Mouse (Mus musculus) forebrain, embryonic 10.5 days (tissue): Measurements from ENCODE around the gene Tmie. TPM values are rescaled to one million over a fixed set of nuclear protein-coding genes. Genes with fewer than 3 reads are reported as not detected.

Experiments
- DNase-seq: peaks from one replicate; pipeline ENCODE4 v3.0.0-alpha.2; 2017; ENCODE audit warnings: low spot score; ENCODE audit errors: extremely low spot score
- H3K27ac ChIP-seq: fragments of 300-500 bp; sonication (generic); 2 replicates; pipeline ENCODE4 v1.5.1; 2016; ENCODE audit warnings: mild to moderate bottlenecking
- H3K27me3 ChIP-seq: fragments of 300-500 bp; sonication (generic); 2 replicates; pipeline ENCODE4 v1.6.1; 2016; ENCODE audit warnings: mild to moderate bottlenecking; ENCODE audit not compliant: poor library complexity, severe bottlenecking
- H3K36me3 ChIP-seq: fragments of 300-500 bp; sonication (generic); replicated peaks from 2 replicates; pipeline ENCODE4 v1.6.1; 2016; ENCODE audit warnings: mild to moderate bottlenecking, moderate library complexity
- H3K4me1 ChIP-seq: fragments of 300-500 bp; sonication (generic); 2 replicates; pipeline ENCODE4 v1.6.1; 2016
- H3K4me3 ChIP-seq: fragments of 300-500 bp; sonication (generic); 2 replicates; pipeline ENCODE4 v1.5.1; 2016; ENCODE audit warnings: mild to moderate bottlenecking, moderate library complexity
- H3K9me3 ChIP-seq: fragments of 300-500 bp; sonication (generic); 2 replicates; pipeline ENCODE4 v1.6.1; 2016; ENCODE audit warnings: mild to moderate bottlenecking, moderate library complexity
- WGBS: fragments of 180-500 bp; shearing (Covaris S2); methylation state at CpG from one replicate; pipeline ENCODE4 v1.1.7; 2016; 5-methylcytosine and 5-hydroxymethylcytosine counted together
- polyA plus RNA-seq: library from polyadenylated mRNA; unstranded; fragments of >200 nt; fragmentation: Nextera tagmentation; extraction: Ambion mirVana; gene quantifications from 2 replicates; pipeline ENCODE4 v1.2.1, GENCODE M21; 2016

Gene Tmie
- polyA plus RNA-seq, 1 experiment from 2014 or later = 0.14 TPM

DNA sequence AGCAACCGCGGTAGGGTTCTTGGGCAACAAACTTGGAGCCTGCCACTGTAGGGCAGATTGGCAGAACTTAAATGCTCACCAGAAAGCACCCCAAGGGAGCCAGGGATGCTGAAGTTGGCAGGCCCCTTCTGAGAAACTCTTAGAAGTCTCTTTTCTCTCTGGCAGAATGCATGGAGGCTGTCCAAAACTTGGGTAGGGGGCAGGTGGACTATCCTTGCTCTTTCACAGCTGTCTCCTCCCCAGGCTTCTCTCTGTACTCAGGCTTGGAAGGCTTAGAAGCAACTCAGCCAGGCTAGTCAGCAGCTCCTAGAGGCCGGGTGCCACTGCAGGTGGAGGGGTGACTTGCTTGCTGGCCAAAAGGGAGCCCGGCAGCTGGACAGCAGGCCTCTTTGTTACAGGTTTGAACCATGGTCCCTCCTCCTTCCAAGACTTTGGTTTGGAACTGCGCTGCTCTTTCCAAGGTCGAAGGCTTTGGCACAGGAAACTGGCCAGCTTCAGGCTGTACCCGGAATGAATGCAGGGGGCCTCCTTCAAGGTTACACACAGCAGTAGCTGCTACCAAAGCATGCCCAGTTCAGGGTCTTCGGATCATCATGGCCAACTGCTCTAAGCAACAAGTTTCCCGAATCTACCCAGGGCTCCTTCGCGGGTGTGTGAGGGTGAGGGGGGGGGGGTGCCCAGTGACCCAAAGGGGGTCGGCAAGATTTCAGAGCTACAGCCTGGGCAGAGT lies 557 bp downstream of the Tmie start, which contains the start of gene Als2cl:
Gene Als2cl, plus strand, starts transcription at position 680 of the 730 bp plus-strand sequence.
- H3K4me3 ChIP-seq = peak within 1 kb of the TSS; percentile 62
- WGBS = 16% methylated on average over 12 of the region's 12 CpGs
- no peak for DNase-seq
- H3K36me3 ChIP-seq = no peaks in the 10 kb centered on the region
- peaks cover 30% of the 10 kb centered on the region for H3K4me1 ChIP-seq
- H3K9me3 ChIP-seq = no peaks in the 10 kb centered on the region
- H3K27me3 ChIP-seq = peaks cover 81% of the 10 kb centered on the region
- peak within 1 kb of the TSS; percentile 49; the same call in 1 of the 2 replicates for H3K27ac ChIP-seq

DNA sequence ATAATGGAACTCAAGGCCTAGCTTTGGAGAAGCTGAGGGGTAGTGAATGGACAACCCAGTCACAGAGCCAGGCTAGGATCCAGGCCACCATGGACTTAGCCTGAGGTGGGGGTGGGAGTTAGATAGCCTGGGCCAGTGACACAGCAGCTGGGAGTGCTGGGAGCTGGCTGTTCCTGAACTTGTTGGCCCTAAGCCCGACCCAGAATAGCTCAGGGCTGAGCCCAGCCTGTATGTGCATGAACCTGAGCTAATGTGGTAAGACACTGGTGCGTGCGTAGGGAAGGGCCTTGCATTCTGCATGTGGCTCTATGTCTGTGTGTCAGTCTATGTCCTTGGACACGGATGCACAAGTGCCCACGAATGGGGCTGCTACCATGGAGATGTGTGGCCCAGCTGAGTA lies 2.0 kb downstream of the Tmie start:
- H3K27ac ChIP-seq = no peak overlapping the region
- H3K4me1 ChIP-seq = peaks cover 40% of the 10 kb centered on the region
- H3K4me3 ChIP-seq = no peak overlapping the region
- 86% methylated on average over 5 of the region's 5 CpGs for WGBS
- peaks cover 89% of the 10 kb centered on the region for H3K27me3 ChIP-seq
- H3K36me3 ChIP-seq = no peaks in the 10 kb centered on the region
- H3K9me3 ChIP-seq = no peaks in the 10 kb centered on the region
- no peak for DNase-seq

GRCm38 (mm10) chr9:110877353-110877752 lies 2.6 kb downstream of the Tmie start:
- Histone ChIP-seq H3K4me3 (no peak overlapping the region), H3K36me3 (no peaks in the 10 kb centered on the region), H3K4me1 (peaks cover 40% of the 10 kb centered on the region), H3K27me3 (peaks cover 92% of the 10 kb centered on the region), H3K27ac (no peak overlapping the region), H3K9me3 (no peaks in the 10 kb centered on the region)
- WGBS = 90% methylated on average over 1 of the region's 1 CpGs
- no peak for DNase-seq

GRCm38 (mm10) chr9:110875288-110875695 lies 4.6 kb downstream of the Tmie start:
- no peaks in the 10 kb centered on the region for H3K9me3 ChIP-seq
- H3K4me3 ChIP-seq = no peak overlapping the region
- peak overlapping the region; percentile 30; the same call in 1 of the 2 replicates for H3K27ac ChIP-seq
- peaks cover 35% of the 10 kb centered on the region for H3K4me1 ChIP-seq
- H3K36me3 ChIP-seq = no peaks in the 10 kb centered on the region
- 14% methylated on average over 5 of the region's 6 CpGs for WGBS
- DNase-seq = no peak
- H3K27me3 ChIP-seq = peaks cover 87% of the 10 kb centered on the region

DNA sequence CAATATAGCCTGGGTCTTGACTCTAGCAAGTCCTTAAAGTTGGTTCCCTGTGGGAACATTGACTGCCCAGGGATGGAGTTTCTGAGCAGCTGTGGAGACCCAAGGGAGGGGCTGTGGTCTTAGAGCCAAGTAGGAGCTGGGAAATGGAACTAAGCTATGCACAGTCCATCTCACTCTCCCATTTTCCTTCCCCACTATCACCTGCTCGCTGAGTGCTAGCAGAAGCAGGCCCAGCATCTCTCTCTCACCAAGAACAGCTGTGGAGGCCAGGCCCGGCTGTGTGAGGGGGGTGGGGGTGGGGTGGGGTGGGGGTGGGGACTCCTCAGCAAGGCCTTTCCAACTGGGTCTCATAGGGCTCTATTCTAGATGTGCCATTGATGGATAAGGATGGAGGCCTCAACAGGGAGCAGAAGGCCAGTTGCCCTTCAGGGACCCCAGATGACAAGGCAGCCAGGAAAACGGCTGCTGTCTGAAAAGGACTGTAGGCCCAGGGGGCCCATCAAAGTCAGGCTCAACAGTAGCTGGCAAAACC lies 5.2 kb downstream of the Tmie start:
- H3K27me3 ChIP-seq = peaks cover 84% of the 10 kb centered on the region
- H3K36me3 ChIP-seq = no peaks in the 10 kb centered on the region
- H3K4me3 ChIP-seq = no peak overlapping the region
- DNase-seq = no peak
- H3K4me1 ChIP-seq = peaks cover 29% of the 10 kb centered on the region
- H3K9me3 ChIP-seq = no peaks in the 10 kb centered on the region
- WGBS = 23% methylated on average over 3 of the region's 3 CpGs
- H3K27ac ChIP-seq = no peak overlapping the region

GRCm38 (mm10) chr9:110873681-110874659 lies 5.9 kb downstream of the Tmie start:
- H3K36me3 ChIP-seq = no peaks in the 10 kb centered on the region
- no peaks in the 10 kb centered on the region for H3K9me3 ChIP-seq
- H3K4me3 ChIP-seq = peak overlapping the region; percentile 51
- peaks cover 23% of the 10 kb centered on the region for H3K4me1 ChIP-seq
- no peak for DNase-seq
- H3K27me3 ChIP-seq = peaks cover 77% of the 10 kb centered on the region
- WGBS = 11% methylated on average over 40 of the region's 40 CpGs
- H3K27ac ChIP-seq = peak overlapping the region; percentile 60

GRCm38 (mm10) chr9:110871030-110871429 lies 8.9 kb downstream of the Tmie start:
- peak; percentile 47 for DNase-seq
- H3K4me1 ChIP-seq = peaks cover 23% of the 10 kb centered on the region
- H3K36me3 ChIP-seq = no peaks in the 10 kb centered on the region
- no peaks in the 10 kb centered on the region for H3K9me3 ChIP-seq
- peaks cover 52% of the 10 kb centered on the region for H3K27me3 ChIP-seq
- H3K27ac ChIP-seq = no peak overlapping the region
- no peak overlapping the region for H3K4me3 ChIP-seq
- 22% methylated on average over 7 of the region's 7 CpGs for WGBS

DNA sequence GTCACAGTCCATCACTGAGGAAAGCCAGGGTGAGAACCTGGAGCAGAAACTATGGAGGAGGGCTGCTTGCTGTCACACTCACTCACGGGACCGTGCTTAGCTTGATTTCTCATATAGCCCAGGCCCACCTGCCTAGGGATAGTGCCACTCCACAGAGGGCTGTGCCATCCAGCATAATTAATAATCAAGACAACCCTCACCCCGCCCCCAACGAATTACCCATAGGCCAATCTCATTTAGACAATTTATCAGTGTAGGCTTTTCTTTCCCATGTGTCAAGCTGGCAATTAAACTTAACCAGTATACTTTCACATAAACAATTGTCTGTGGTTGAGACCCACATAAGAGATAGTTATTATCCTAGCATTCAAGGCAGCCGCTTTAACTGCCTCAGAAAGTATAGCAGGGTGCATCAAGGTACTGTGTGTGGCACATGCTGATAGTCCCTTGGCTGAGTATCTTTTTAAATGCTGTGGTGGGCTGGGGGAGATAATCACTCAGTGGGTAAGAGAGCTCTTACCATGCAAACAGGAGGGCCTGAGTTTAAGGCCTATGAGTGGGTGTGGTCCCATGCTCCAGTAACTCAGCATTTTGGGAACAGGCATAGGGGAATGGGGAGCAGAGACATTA lies 20.8 kb downstream of the Tmie start:
- no peak overlapping the region for H3K4me3 ChIP-seq
- no peak for DNase-seq
- H3K36me3 ChIP-seq = no peaks in the 10 kb centered on the region
- WGBS = 94% methylated on average over 5 of the region's 5 CpGs
- H3K27me3 ChIP-seq = peaks cover 43% of the 10 kb centered on the region
- no peak overlapping the region for H3K27ac ChIP-seq
- H3K9me3 ChIP-seq = no peaks in the 10 kb centered on the region
- H3K4me1 ChIP-seq = peaks cover 13% of the 10 kb centered on the region

GRCm38 (mm10) chr9:110858523-110858922 lies 21.4 kb downstream of the Tmie start:
- 53% methylated on average over 5 of the region's 5 CpGs for WGBS
- H3K4me1 ChIP-seq = peaks cover 13% of the 10 kb centered on the region
- no peak for DNase-seq

DNA sequence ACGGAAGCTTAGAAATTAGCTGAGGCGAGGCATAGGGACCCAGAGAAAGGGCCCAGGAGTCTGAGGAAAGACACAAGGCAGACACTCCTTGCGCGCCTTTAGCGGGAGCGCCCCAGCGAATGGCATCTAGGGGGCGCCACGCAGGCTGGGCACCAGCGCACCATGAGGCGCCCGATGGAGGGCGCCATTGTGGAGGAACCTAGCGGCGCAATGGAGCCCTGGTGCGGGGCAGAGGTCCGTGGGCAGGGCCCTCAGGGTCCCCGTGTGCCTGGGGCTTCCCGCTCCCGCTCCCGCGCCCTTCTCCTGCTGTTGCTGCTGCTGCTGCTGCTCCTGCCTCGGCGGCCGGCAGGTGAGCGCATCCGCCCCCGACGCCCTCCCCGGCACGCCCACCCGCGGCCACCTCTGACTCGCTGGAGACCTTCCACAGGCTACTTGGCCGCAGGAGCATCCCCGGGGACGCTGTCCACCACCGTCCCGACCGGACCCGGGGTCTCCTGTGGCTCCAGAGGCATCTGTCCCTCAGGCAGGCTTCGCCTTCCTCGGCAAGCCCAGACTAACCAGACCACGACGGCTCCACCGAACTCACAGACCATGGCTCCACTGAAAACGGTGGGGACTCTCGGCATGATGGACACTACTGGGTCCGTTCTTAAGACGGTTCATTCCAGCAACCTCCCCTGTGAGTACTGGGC lies 22.0 kb downstream of the Tmie start, which contains the start of gene Prss50:
Gene Prss50, plus strand, starts transcription at position 187 of the 692 bp plus-strand sequence.
- WGBS = 8% methylated on average over 46 of the region's 50 CpGs
- peak; percentile 31 for DNase-seq
- H3K27me3 ChIP-seq = peaks cover 43% of the 10 kb centered on the region
- H3K4me1 ChIP-seq = peaks cover 13% of the 10 kb centered on the region
- H3K9me3 ChIP-seq = no peaks in the 10 kb centered on the region
- no peaks in the 10 kb centered on the region for H3K36me3 ChIP-seq
- peak within 1 kb of the TSS; percentile 44 for H3K27ac ChIP-seq
- H3K4me3 ChIP-seq = peak within 1 kb of the TSS; percentile 54

More at GRCm38 (mm10) chr9:110858523-110858922, 21.4 kb downstream of the Tmie start:
- Histone ChIP-seq H3K4me3 (no peak overlapping the region), H3K36me3 (no peaks in the 10 kb centered on the region), H3K27ac (no peak overlapping the region), H3K27me3 (peaks cover 43% of the 10 kb centered on the region), H3K9me3 (no peaks in the 10 kb centered on the region)

- WGBS = 73% methylated on average over 4 of the region's 4 CpGs
- Histone ChIP-seq H3K27me3 (peaks cover 43% of the 10 kb centered on the region), H3K27ac (no peak overlapping the region), H3K9me3 (no peaks in the 10 kb centered on the region), H3K4me1 (peaks cover 13% of the 10 kb centered on the region), H3K4me3 (no peak overlapping the region), H3K36me3 (no peaks in the 10 kb centered on the region)
- DNase-seq = no peak
Measured at GRCm38 (mm10) chr9:110856920-110857319, 23.0 kb downstream of the Tmie start.

GRCm38 (mm10) chr9:110855903-110856302 lies 24.0 kb downstream of the Tmie start:
- no peak overlapping the region for H3K4me3 ChIP-seq

More at GRCm38 (mm10) chr9:110855903-110856302, 24.0 kb downstream of the Tmie start:
- H3K9me3 ChIP-seq = no peaks in the 10 kb centered on the region
- H3K4me1 ChIP-seq = peaks cover 13% of the 10 kb centered on the region
- no peak for DNase-seq
- H3K27me3 ChIP-seq = peaks cover 43% of the 10 kb centered on the region
- 80% methylated on average over 7 of the region's 7 CpGs for WGBS
- H3K36me3 ChIP-seq = no peaks in the 10 kb centered on the region
- H3K27ac ChIP-seq = no peak overlapping the region
